Mouse (Mus musculus) forelimb bud, embryonic 11.5 days (tissue): ENCODE data around the gene Adgrl3.

Source experiments
- DNase-seq: peaks from one replicate; pipeline ENCODE4 v3.0.0-alpha.2; 2012; ENCODE audit warnings: low read depth, low spot score

Adgrl3 gene

GRCm38 (mm10) chr5:81832679-81833078 lies 812.7 kb downstream of the Adgrl3 start:
- peak; percentile 85 for DNase-seq

- no peak for DNase-seq
Observed at GRCm38 (mm10) chr5:81837860-81838259, 817.9 kb downstream of the Adgrl3 start.

- DNase-seq = no peak
Observed at GRCm38 (mm10) chr5:81843798-81844197, 823.9 kb downstream of the Adgrl3 start.

- no peak for DNase-seq
Observed at GRCm38 (mm10) chr5:81870336-81870735, 850.4 kb downstream of the Adgrl3 start.
